ENCODE assay signal across 13 mouse cellular contexts in the genomic region with DNA sequence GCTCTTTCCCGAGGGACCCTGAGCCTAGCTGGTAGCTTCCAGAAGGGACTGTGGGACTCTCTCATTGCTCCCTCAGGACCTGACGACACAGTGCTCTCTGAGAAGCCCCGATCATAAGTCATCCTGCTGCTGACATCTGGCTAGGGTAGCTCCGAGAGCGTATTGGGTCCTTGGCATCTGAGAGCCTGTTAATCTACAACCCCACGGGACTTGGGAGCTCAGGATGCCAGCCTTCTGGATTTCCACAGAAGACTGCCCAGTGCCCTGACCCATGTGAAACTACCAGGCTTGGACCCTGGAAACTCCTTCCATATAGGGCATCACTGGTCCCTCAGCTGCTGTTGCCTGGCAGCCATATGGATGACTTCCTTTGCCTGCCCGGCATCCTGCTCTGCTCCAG. TPM values are rescaled to one million over a fixed set of nuclear protein-coding genes. Genes with fewer than 3 reads are reported as not detected.
DNase-seq lines count a peak whose midpoint lies in the region; ATAC-seq and TF ChIP-seq lines count a peak whose summit lies in the region.
"Had no signal": no experiment of that assay in that cellular context is flagged by ENCODE, and none has a peak within 500 bp of the region (broad histone marks: within the 10 kb centered on the region; RNA-seq: fewer than 3 reads in every experiment).

No protein-coding gene starts in this region.

- no peak overlapping the region for H3K4me2 ChIP-seq in forebrain, embryonic 14.5 days (ENCODE audit: low read length)
- H3K4me2 ChIP-seq in forebrain, embryonic 15.5 days (replicated peaks), result no peak overlapping the region
- H3K4me2 ChIP-seq in hindbrain, postnatal 0 days (ENCODE audit: low read depth, low read length), result no peak overlapping the region
- H3K4me2 ChIP-seq: embryonic facial prominence, embryonic 12.5 days had no signal

- H3K27me3 ChIP-seq in forebrain, embryonic 14.5 days (replicated peaks; ENCODE audit: control insufficient read depth, insufficient read depth, low read length), result no peaks in the 10 kb centered on the region
- H3K27me3 ChIP-seq in forebrain, embryonic 15.5 days, result no peaks in the 10 kb centered on the region
- H3K27me3 ChIP-seq in Patski, result no peaks in the 10 kb centered on the region
- H3K27me3 ChIP-seq in hindbrain, postnatal 0 days (ENCODE audit: insufficient read depth, low read length), result no peaks in the 10 kb centered on the region
- H3K27me3 ChIP-seq: embryonic facial prominence, embryonic 12.5 days had no signal

- no peaks in the 10 kb centered on the region for H3K36me3 ChIP-seq in forebrain, embryonic 14.5 days (ENCODE audit: control insufficient read depth, insufficient read depth, low read length)
- H3K36me3 ChIP-seq in forebrain, embryonic 15.5 days, result no peaks in the 10 kb centered on the region
- H3K36me3 ChIP-seq in hindbrain, postnatal 0 days (ENCODE audit: insufficient read depth, low read length), result no peaks in the 10 kb centered on the region
- H3K36me3 ChIP-seq: embryonic facial prominence, embryonic 12.5 days had no signal

- no peak for ATAC-seq in forebrain, embryonic 14.5 days
- ATAC-seq in forebrain, embryonic 15.5 days (replicated peaks), result no peak
- peak; percentile 46 for ATAC-seq in Patski
- ATAC-seq in hindbrain, postnatal 0 days, result peak; percentile 57; the same call in 1 of the 2 replicates
- ATAC-seq in cerebellum, adult (ENCODE audit: insufficient number of reproducible peaks, low FRiP score, low TSS enrichment), result no peak

- in situ Hi-C loops in Patski (cut with MboI; ENCODE audit: low pct_unique_long_range_greater_than_20kb), result no loop called here

- 0 out of 2 replicates have a peak, but pooled peaks cover 5% of the 10 kb centered on the region for H3K4me1 ChIP-seq in forebrain, embryonic 14.5 days (ENCODE audit: control insufficient read depth, insufficient read depth, low read length)
- H3K4me1 ChIP-seq in forebrain, embryonic 15.5 days, result peaks cover 24% of the 10 kb centered on the region; the same call in 1 of the 2 replicates
- peaks cover 15% of the 10 kb centered on the region for H3K4me1 ChIP-seq in hindbrain, postnatal 0 days (ENCODE audit: insufficient read depth, low read length)

- no peak overlapping the region for H3K9ac ChIP-seq in forebrain, embryonic 14.5 days (ENCODE audit: low read length)
- H3K9ac ChIP-seq in forebrain, embryonic 15.5 days (replicated peaks), result no peak overlapping the region
- H3K9ac ChIP-seq in hindbrain, postnatal 0 days (replicated peaks; ENCODE audit: low read length), result no peak overlapping the region
- H3K9ac ChIP-seq: embryonic facial prominence, embryonic 12.5 days had no signal

- H3K4me3 ChIP-seq in forebrain, embryonic 14.5 days (ENCODE audit: low read depth, low read length), result no peak overlapping the region
- no peak overlapping the region for H3K4me3 ChIP-seq in forebrain, embryonic 15.5 days
- H3K4me3 ChIP-seq in hindbrain, postnatal 0 days (ENCODE audit: low read length), result no peak overlapping the region
- H3K4me3 ChIP-seq: embryonic facial prominence, embryonic 12.5 days had no signal

- TF ChIP-seq CTCF in Patski (IDR thresholded peaks at IDR 0.05), result no peak
- no peak for TF ChIP-seq CTCF in hindbrain, postnatal 0 days (IDR thresholded peaks at IDR 0.05; ENCODE audit: low read depth)

- POLR2A ChIA-PET in Patski (lab: Charles Lee), result no interaction called here

- peak overlapping the region; percentile 16; the same call in 1 of the 2 replicates for H3K27ac ChIP-seq in forebrain, embryonic 14.5 days (ENCODE audit: low read depth, low read length)
- no peak overlapping the region for H3K27ac ChIP-seq in forebrain, embryonic 15.5 days (replicated peaks)
- H3K27ac ChIP-seq in hindbrain, postnatal 0 days, result no peak overlapping the region
- H3K27ac ChIP-seq: embryonic facial prominence, embryonic 12.5 days had no signal

- WGBS in forebrain, embryonic 14.5 days, result 82% methylated on average over 7 of the region's 7 CpGs
- 80% methylated on average over 7 of the region's 7 CpGs for WGBS in forebrain, embryonic 15.5 days
- 41% methylated on average over 7 of the region's 7 CpGs for WGBS in hindbrain, postnatal 0 days

- H3K9me3 ChIP-seq in forebrain, embryonic 14.5 days (replicated peaks; ENCODE audit: control insufficient read depth, low read length), result no peaks in the 10 kb centered on the region
- no peaks in the 10 kb centered on the region for H3K9me3 ChIP-seq in forebrain, embryonic 15.5 days
- no peaks in the 10 kb centered on the region for H3K9me3 ChIP-seq in hindbrain, postnatal 0 days (ENCODE audit: low read length)
- H3K9me3 ChIP-seq: embryonic facial prominence, embryonic 12.5 days had no signal

- DNase-seq in forebrain, embryonic 14.5 days (ENCODE audit: low spot score), result no peak
- no peak for DNase-seq in Patski (ENCODE audit: low read depth, low spot score)
- peak; percentile 35 for DNase-seq in hindbrain, postnatal 0 days (ENCODE audit: low spot score)
- DNase-seq in kidney, postnatal 36 days, result peak; percentile 86 to 92
- no peak for DNase-seq in yolk sac, embryonic 10.5 days (ENCODE audit: low spot score)
- no peak for DNase-seq in urinary bladder, postnatal 25 days (ENCODE audit: low spot score)
- DNase-seq: cerebellum, adult 9-10 months; heart, postnatal 4 days; lung, postnatal 36 days; thymus, postnatal 25 days had no signal

- CTCF ChIA-PET in Patski (lab: Charles Lee), result interaction anchor here (0.8 kb wide), 1 partner anchor 76 kb away, joined by 3 read pairs; no protein-coding TSS in a partner anchor

RNA-seq across cellular contexts. Expression of gene Cmip, which starts 43.3 kb away (rescaled TPM):
- 57.4 and 69.6 TPM in 2 replicates for polyA plus RNA-seq in forebrain, embryonic 14.5 days (2014; fragmentation: Nextera tagmentation; extraction: Ambion mirVana)
- polyA plus RNA-seq in forebrain, embryonic 15.5 days (2015; fragmentation: Nextera tagmentation; extraction: Ambion mirVana), result 83.8 and 113 TPM in 2 replicates
- 63.6 TPM for polyA plus RNA-seq in Patski (2021)
- total RNA-seq in hindbrain, postnatal 0 days (2014; rRNA removed), result 230 and 250 TPM in 2 replicates
- 160 and 163 TPM in 2 replicates for polyA plus RNA-seq in hindbrain, postnatal 0 days (2015; fragmentation: Nextera tagmentation; extraction: Ambion mirVana)

Comparison
In these comparisons a context has a peak if more than half of its experiments do, and no peak if none do; other contexts are left out.
1. ATAC-seq: peak in Patski (single experiment) and hindbrain, postnatal 0 days (single experiment); none in forebrain, embryonic 14.5 days (single experiment), forebrain, embryonic 15.5 days (single experiment) and cerebellum, adult (single experiment).
2. DNase-seq: peak in hindbrain, postnatal 0 days (single experiment) and kidney, postnatal 36 days (2 of 2); none in forebrain, embryonic 14.5 days (single experiment), Patski (single experiment), yolk sac, embryonic 10.5 days (single experiment) and urinary bladder, postnatal 25 days (single experiment).